Mouse (Mus musculus) CH12.LX (cell line): ENCODE measurements around the gene Bicdl2.

Experiments
- CHD2 ChIP-seq: IDR thresholded peaks from 2 replicates; pipeline ENCODE4 v1.6.1; 2011; ENCODE audit warnings: low read length, improper control_type of control experiment
- CTCF ChIP-seq, 2 experiments: IDR thresholded peaks in 1 of 2; conservative IDR thresholded peaks in 1 of 2; 2 replicates each; pipeline ENCODE4 v1.5.1; 2011 to 2012; ENCODE audit warnings: low read depth in 2 of 2, low read length in 2 of 2, improper control_type of control experiment in 1 of 2, inconsistent platforms in 1 of 2, mild to moderate bottlenecking in 1 of 2, moderate library complexity in 1 of 2
- EP300 ChIP-seq: IDR thresholded peaks from 2 replicates; pipeline ENCODE4 v1.6.1; 2011; ENCODE audit warnings: low read length, improper control_type of control experiment
- MXI1 ChIP-seq: IDR thresholded peaks from 2 replicates; pipeline ENCODE4 v1.6.1; 2011; ENCODE audit warnings: mild to moderate bottlenecking, low read depth, low read length, improper control_type of control experiment
- NELFE ChIP-seq: IDR thresholded peaks from 2 replicates; pipeline ENCODE4 v1.6.1; 2011; ENCODE audit warnings: low read depth, low read length, improper control_type of control experiment
- NRF1 ChIP-seq: IDR thresholded peaks from 2 replicates; pipeline ENCODE4 v1.6.1; 2014; ENCODE audit warnings: low read depth, mild to moderate bottlenecking, inconsistent platforms, low read length, improper control_type of control experiment, moderate library complexity
- POLR2A ChIP-seq: IDR thresholded peaks from 2 replicates; pipeline ENCODE4 v1.6.1; 2011; ENCODE audit warnings: low read depth, mild to moderate bottlenecking, improper control_type of control experiment, low read length
- SIN3A ChIP-seq: IDR thresholded peaks from 2 replicates; pipeline ENCODE4 v1.6.1; 2012; ENCODE audit warnings: low read length, improper control_type of control experiment, inconsistent platforms
- UBTF ChIP-seq: IDR thresholded peaks from 2 replicates; pipeline ENCODE4 v1.6.1; 2012; ENCODE audit warnings: low read depth, mild to moderate bottlenecking, inconsistent platforms, low read length, improper control_type of control experiment, moderate library complexity
- USF1 ChIP-seq: IDR thresholded peaks from 2 replicates; pipeline ENCODE4 v1.6.1; 2014; ENCODE audit warnings: low read depth, mild to moderate bottlenecking, inconsistent platforms, low read length, improper control_type of control experiment

- no peak for TF ChIP-seq NRF1
- no peak for TF ChIP-seq MXI1
- TF ChIP-seq CHD2 = no peak
- TF ChIP-seq SIN3A = no peak
- TF ChIP-seq CTCF (conservative IDR thresholded peaks at IDR 0.05 in 1 of 2, IDR thresholded peaks at IDR 0.05 in 1 of 2; ENCODE audit: low read depth in 2 of 2, low read length in 2 of 2) = no peak
- TF ChIP-seq UBTF = no peak
- no peak for TF ChIP-seq NELFE
- no peak for TF ChIP-seq USF1
- TF ChIP-seq POLR2A = no peak
- no peak for TF ChIP-seq EP300
These were observed 56.7 kb downstream of the Bicdl2 start for GRCm38 (mm10) chr17:23717003-23717402.
